Mouse (Mus musculus) heart, adult 8-10 months (tissue): ENCODE results near the gene Antxr1. TPM values are rescaled to one million over a fixed set of nuclear protein-coding genes. Genes with fewer than 3 reads are reported as not detected.
"Not testable (repeated sequence)": the region's sequence is repeated elsewhere in the genome, so short reads cannot be mapped to it uniquely, and the experiment has no call there.

Experiments
- DNase-seq: peaks from one replicate; pipeline ENCODE4 v3.0.0; 2022; ENCODE audit warnings: low spot score
- total RNA-seq, 4 experiments: library from RNA; stranded (reverse); gene quantifications; 2 replicates each; pipeline ENCODE4 v1.2.4; 2022

Gene Antxr1
- total RNA-seq, 4 experiments from 2014 or later: 5.6 to 6.6 (median 6.0) TPM

- peak; percentile 28 for DNase-seq
Observed at GRCm38 (mm10) chr6:87102421-87102911, 233.2 kb downstream of the Antxr1 start.

DNA sequence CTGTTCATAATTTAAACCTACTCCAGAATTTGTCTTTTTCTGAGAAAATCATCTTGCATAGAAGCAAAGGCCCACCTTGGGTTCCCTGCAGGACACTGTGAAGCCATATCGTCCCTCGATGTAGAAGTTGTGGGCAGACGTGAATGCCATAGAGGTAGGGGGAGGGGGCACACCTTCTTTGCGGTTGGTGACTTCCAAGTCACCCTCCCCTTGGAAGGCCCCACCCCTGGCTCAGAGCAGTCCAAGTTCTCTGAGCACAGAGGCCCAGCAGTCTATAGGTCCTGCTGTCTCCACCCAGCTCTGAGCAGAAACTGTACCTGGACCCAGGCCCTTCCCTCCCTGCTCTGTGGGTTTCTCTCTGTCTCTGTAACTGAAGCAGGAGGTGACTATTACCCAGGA, 233.7 kb downstream of the Antxr1 start:
- no peak for DNase-seq

GRCm38 (mm10) chr6:87101281-87101954, 234.2 kb downstream of the Antxr1 start:
- DNase-seq: peak; percentile 83

GRCm38 (mm10) chr6:87100297-87101020, 235.2 kb downstream of the Antxr1 start:
- DNase-seq: no peak

GRCm38 (mm10) chr6:87099671-87100296, 235.8 kb downstream of the Antxr1 start:
- DNase-seq: peak; percentile 25

GRCm38 (mm10) chr6:87099261-87099660, 236.4 kb downstream of the Antxr1 start:
- no peak for DNase-seq

GRCm38 (mm10) chr6:87093631-87094030, 242.0 kb downstream of the Antxr1 start:
- DNase-seq: not testable (repeated sequence)

GRCm38 (mm10) chr6:87092476-87092875, 243.1 kb downstream of the Antxr1 start:
- no peak for DNase-seq

DNA sequence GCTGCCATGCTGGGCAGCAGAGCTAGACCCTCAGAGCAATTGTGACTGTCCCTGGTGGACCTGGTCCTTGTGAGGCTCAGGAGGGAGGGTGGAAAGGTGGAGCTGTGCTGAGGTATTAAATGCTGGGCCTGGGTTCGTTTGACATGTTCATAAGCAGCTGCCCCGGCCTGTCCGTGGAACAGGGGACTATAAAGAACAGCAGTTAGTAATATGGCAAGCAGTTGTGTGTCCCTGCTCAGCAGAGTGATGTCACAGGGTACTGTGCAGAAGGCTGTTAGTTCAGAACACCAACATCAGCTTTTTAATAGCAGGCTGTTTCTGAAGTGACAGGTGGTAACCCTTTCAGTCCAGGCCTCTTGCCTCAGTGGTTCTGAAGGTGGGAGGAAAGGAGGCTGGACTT, 244.7 kb downstream of the Antxr1 start:
- DNase-seq: no peak

DNA sequence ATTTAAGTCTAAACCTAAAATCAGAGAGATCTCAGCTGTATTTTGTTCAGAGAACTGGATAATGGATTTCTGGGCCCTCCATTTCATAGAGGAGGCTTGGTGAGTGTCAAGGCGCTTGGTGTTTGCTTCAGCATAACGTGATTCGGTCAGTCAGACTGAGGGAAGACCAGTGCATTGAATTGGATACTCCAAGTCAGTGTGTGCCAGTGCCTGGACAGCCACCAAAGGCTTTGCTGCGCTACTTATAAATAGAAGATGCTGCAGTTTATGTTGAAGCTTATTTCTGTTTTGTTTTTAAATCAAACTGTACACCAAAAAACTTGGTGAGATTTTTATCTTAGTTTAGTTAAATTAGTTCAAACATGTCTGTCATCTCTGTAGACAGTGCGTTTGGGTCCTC, 247.3 kb downstream of the Antxr1 start:
- no peak for DNase-seq

GRCm38 (mm10) chr6:87085026-87085425, 250.6 kb downstream of the Antxr1 start:
- DNase-seq: no peak

Other genes with a start within 250 kb of the Antxr1 start
- gene D6Ertd527e, start 231.1 kb downstream of the Antxr1 start, total RNA-seq: under 1 TPM in 1 of 4 experiments, not detected in 3; 0.44 TPM
- not detected for gene Gkn1, start 15.1 kb upstream of the Antxr1 start, total RNA-seq
- gene Gkn2, start 37.5 kb upstream of the Antxr1 start, total RNA-seq: not detected
- gene Gkn3, start 53.1 kb upstream of the Antxr1 start, total RNA-seq: 1 to 10 TPM in 3 of 4 experiments, under 1 TPM in 1; 0.53 to 2.5 (median 1.5) TPM
- gene Bmp10, start 93.2 kb upstream of the Antxr1 start, total RNA-seq: 10 to 100 TPM; 20.9 to 75.6 (median 50.9) TPM
- gene Arhgap25, start 197.4 kb upstream of the Antxr1 start, total RNA-seq: 1 to 10 TPM; 2.4 to 3.6 (median 2.9) TPM